Mouse (Mus musculus) embryonic facial prominence, embryonic 11.5 days (tissue): ENCODE results near the gene Padi6. TPM values are rescaled to one million over a fixed set of nuclear protein-coding genes. Genes with fewer than 3 reads are reported as not detected.
A peak's percentile ranks its signal among the peaks of the same experiment; 100 is the strongest.

Experiments used
- ATAC-seq: fragments of 200-750 bp; cut with Nextera tagmentation; replicated peaks from 2 replicates; pipeline ENCODE4 v1.8.0; 2017; ENCODE audit warnings: low read depth; ENCODE audit not compliant: insufficient number of reproducible peaks, low FRiP score, low TSS enrichment
- DNase-seq: peaks from one replicate; pipeline ENCODE4 v3.0.0-alpha.2; 2015; ENCODE audit warnings: low spot score
- H3K27ac ChIP-seq: fragments of 300-500 bp; sonication (generic); replicated peaks from 2 replicates; pipeline ENCODE4 v1.5.1; 2014; ENCODE audit warnings: mild to moderate bottlenecking, low read depth, low read length, control low read depth
- H3K27me3 ChIP-seq: fragments of 300-500 bp; sonication (generic); 2 replicates; pipeline ENCODE4 v1.6.1; 2014; ENCODE audit warnings: mild to moderate bottlenecking, low read length, moderate library complexity, mixed read lengths; ENCODE audit not compliant: control insufficient read depth, insufficient read depth
- H3K36me3 ChIP-seq: fragments of 300-500 bp; sonication (generic); replicated peaks from 2 replicates; pipeline ENCODE4 v1.6.1; 2014; ENCODE audit warnings: low read depth, mild to moderate bottlenecking, low read length, moderate library complexity, mixed read lengths; ENCODE audit not compliant: control insufficient read depth, insufficient read depth
- H3K4me1 ChIP-seq: fragments of 300-500 bp; sonication (generic); 2 replicates; pipeline ENCODE4 v1.6.1; 2014; ENCODE audit warnings: low read length, mixed read lengths; ENCODE audit not compliant: control insufficient read depth, insufficient read depth
- H3K4me2 ChIP-seq: fragments of 300-500 bp; sonication (generic); 2 replicates; pipeline ENCODE4 v1.6.1; 2014; ENCODE audit warnings: low read depth, mild to moderate bottlenecking, control low read depth, low read length, moderate library complexity
- H3K4me3 ChIP-seq: fragments of 300-500 bp; sonication (generic); 2 replicates; pipeline ENCODE4 v1.5.1; 2014; ENCODE audit warnings: low read depth, low read length, control low read depth
- H3K9ac ChIP-seq: fragments of 300-500 bp; sonication (generic); replicated peaks from 2 replicates; pipeline ENCODE4 v1.6.1; 2014; ENCODE audit warnings: mild to moderate bottlenecking, control low read depth, low read length
- H3K9me3 ChIP-seq: fragments of 300-500 bp; sonication (generic); replicated peaks from 2 replicates; pipeline ENCODE4 v1.6.1; 2016; ENCODE audit warnings: mild to moderate bottlenecking, low read length, inconsistent platforms, mixed read lengths; ENCODE audit not compliant: control insufficient read depth
- WGBS: fragments of 180-500 bp; shearing (Covaris S2); extraction: QIAGEN DNeasy Blood & Tissue Kit; methylation state at CpG from one replicate; pipeline ENCODE4 v1.1.7; 2014; 5-methylcytosine and 5-hydroxymethylcytosine counted together
- polyA plus RNA-seq: library from polyadenylated mRNA; unstranded; fragments of >200 nt; fragmentation: Nextera tagmentation; extraction: Ambion mirVana; gene quantifications from 2 replicates; pipeline ENCODE4 v1.2.1, GENCODE M21; 2014

Padi6 gene
- polyA plus RNA-seq, 1 experiment from 2014 or later: not detected

DNA sequence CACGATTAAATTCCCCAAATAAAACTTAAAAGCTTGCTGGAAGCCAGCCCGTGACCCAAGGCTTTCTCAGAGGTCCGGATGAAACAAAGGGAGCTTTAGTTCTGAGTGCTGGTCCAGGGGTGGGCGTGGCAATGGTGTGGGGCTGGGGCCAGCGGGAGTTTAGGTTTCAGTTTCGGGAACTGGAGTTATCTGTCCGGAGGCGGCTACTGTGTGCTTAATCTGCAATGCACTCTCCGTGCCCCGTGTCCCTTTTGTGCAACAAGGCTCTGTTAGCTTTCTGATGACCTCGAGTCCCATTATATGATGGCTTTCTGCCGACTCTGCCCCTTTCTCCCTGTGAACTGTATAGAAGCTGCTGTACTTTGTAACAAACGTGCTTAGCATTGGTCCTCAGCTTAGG, 28.0 kb upstream of the Padi6 start:
- Histone ChIP-seq H3K4me2 (peak overlapping the region; percentile 27; the same call in 1 of the 2 replicates), H3K27ac (no peak overlapping the region), H3K4me3 (no peak overlapping the region), H3K9me3 (no peaks in the 10 kb centered on the region), H3K36me3 (no peaks in the 10 kb centered on the region), H3K4me1 (no peaks in the 10 kb centered on the region), H3K27me3 (no peaks in the 10 kb centered on the region), H3K9ac (no peak overlapping the region)
- DNase-seq (peak; percentile 58), ATAC-seq (no peak)
- WGBS: 6% methylated on average over 13 of the region's 13 CpGs

DNA sequence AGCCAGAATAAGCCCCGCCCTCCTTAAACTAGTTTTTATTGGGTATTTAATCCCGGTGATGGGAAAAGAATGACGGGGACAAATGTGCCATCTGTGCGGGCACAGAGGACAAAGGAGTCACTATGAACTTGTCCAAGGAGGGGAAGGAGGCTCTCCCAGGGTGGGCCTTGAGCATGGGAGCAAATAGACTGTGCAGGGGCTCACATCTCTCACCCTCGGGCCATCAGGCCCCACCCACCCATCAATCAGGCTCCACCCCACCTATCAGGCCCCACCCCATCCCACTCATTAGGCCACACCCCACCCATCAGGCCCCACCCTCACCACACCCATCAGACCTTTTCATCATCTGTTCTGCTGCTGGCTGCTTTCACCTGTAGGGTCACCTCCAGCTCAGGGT, 26.5 kb upstream of the Padi6 start:
- Histone ChIP-seq H3K9ac (no peak overlapping the region), H3K4me2 (no peak overlapping the region), H3K4me3 (no peak overlapping the region), H3K9me3 (no peaks in the 10 kb centered on the region), H3K27ac (no peak overlapping the region), H3K4me1 (no peaks in the 10 kb centered on the region), H3K36me3 (no peaks in the 10 kb centered on the region), H3K27me3 (no peaks in the 10 kb centered on the region)
- no peak for DNase-seq
- 88% methylated on average over 5 of the region's 5 CpGs for whole genome bisulfite sequencing
- no peak for ATAC-seq

DNA sequence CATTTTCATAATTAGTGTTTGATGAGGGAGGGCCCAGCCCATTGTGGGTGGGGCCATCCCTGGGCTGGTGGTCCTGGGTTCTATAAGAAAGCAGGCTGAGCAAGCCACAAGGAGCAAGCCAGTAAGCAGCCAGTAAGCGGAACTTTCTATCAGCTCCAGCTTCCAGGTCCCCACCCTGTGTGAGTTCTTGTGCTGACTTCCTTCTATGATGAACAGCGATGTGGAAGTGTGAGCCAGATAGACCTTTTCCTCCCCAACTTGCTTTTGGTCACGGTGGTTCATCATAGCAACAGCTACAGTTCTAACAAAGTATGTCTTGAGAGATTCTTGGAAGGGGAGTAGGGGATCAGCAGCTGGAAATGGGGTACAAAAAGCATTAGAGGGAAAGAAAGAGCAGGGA, 23.5 kb upstream of the Padi6 start:
- WGBS: 87% methylated on average over 3 of the region's 3 CpGs
- no peaks in the 10 kb centered on the region for H3K36me3 ChIP-seq
- ATAC-seq (no peak), DNase-seq (no peak)
- no peaks in the 10 kb centered on the region for H3K9me3 ChIP-seq
- no peak overlapping the region for H3K4me2 ChIP-seq
- no peak overlapping the region for H3K27ac ChIP-seq
- H3K4me3 ChIP-seq: no peak overlapping the region
- no peaks in the 10 kb centered on the region for H3K27me3 ChIP-seq
- H3K4me1 ChIP-seq: no peaks in the 10 kb centered on the region
- no peak overlapping the region for H3K9ac ChIP-seq

GRCm38 (mm10) chr4:140763158-140763557, 20.7 kb upstream of the Padi6 start:
- no peak overlapping the region for H3K4me3 ChIP-seq
- ATAC-seq: no peak
- H3K4me2 ChIP-seq: no peak overlapping the region
- no peak overlapping the region for H3K27ac ChIP-seq
- H3K4me1 ChIP-seq: no peaks in the 10 kb centered on the region
- no peak overlapping the region for H3K9ac ChIP-seq
- H3K27me3 ChIP-seq: no peaks in the 10 kb centered on the region
- WGBS: 9% methylated on average over 9 of the region's 9 CpGs
- H3K9me3 ChIP-seq: no peaks in the 10 kb centered on the region
- peak; percentile 67 for DNase-seq
- no peaks in the 10 kb centered on the region for H3K36me3 ChIP-seq

GRCm38 (mm10) chr4:140761601-140762000, 19.2 kb upstream of the Padi6 start:
- Histone ChIP-seq H3K27me3 (no peaks in the 10 kb centered on the region), H3K4me2 (no peak overlapping the region), H3K27ac (no peak overlapping the region), H3K4me3 (no peak overlapping the region), H3K9me3 (no peaks in the 10 kb centered on the region), H3K36me3 (no peaks in the 10 kb centered on the region), H3K4me1 (no peaks in the 10 kb centered on the region), H3K9ac (no peak overlapping the region)
- ATAC-seq (no peak), DNase-seq (no peak)
- 83% methylated on average over 7 of the region's 7 CpGs for WGBS

GRCm38 (mm10) chr4:140755811-140756210, 13.4 kb upstream of the Padi6 start:
- Histone ChIP-seq H3K27me3 (no peaks in the 10 kb centered on the region), H3K4me2 (no peak overlapping the region), H3K9ac (no peak overlapping the region), H3K27ac (no peak overlapping the region), H3K36me3 (no peaks in the 10 kb centered on the region), H3K4me3 (no peak overlapping the region), H3K9me3 (no peaks in the 10 kb centered on the region), H3K4me1 (no peaks in the 10 kb centered on the region)
- ATAC-seq (no peak), DNase-seq (no peak)
- 73% methylated on average over 3 of the region's 3 CpGs for WGBS

GRCm38 (mm10) chr4:140753366-140753765, 10.9 kb upstream of the Padi6 start:
- no peak overlapping the region for H3K9ac ChIP-seq
- H3K4me3 ChIP-seq: no peak overlapping the region
- DNase-seq: no peak
- no peaks in the 10 kb centered on the region for H3K4me1 ChIP-seq
- no peaks in the 10 kb centered on the region for H3K9me3 ChIP-seq
- no peaks in the 10 kb centered on the region for H3K36me3 ChIP-seq
- no peak overlapping the region for H3K27ac ChIP-seq
- no peak overlapping the region for H3K4me2 ChIP-seq
- no peak for ATAC-seq
- no peaks in the 10 kb centered on the region for H3K27me3 ChIP-seq
- 68% methylated on average over 7 of the region's 7 CpGs for WGBS

GRCm38 (mm10) chr4:140750328-140750727, 7.9 kb upstream of the Padi6 start:
- no peak overlapping the region for H3K9ac ChIP-seq
- ATAC-seq (no peak), DNase-seq (peak; percentile 27)
- H3K4me3 ChIP-seq: no peak overlapping the region
- no peaks in the 10 kb centered on the region for H3K9me3 ChIP-seq
- H3K4me2 ChIP-seq: peak overlapping the region; percentile 34
- no peaks in the 10 kb centered on the region for H3K36me3 ChIP-seq
- H3K4me1 ChIP-seq: no peaks in the 10 kb centered on the region
- 8% methylated on average over 19 of the region's 19 CpGs for WGBS
- H3K27ac ChIP-seq: no peak overlapping the region
- H3K27me3 ChIP-seq: no peaks in the 10 kb centered on the region
